Mouse (Mus musculus) CH12.LX (cell line): Measurements from ENCODE around the gene Rabac1.

Source experiments
- BHLHE40 ChIP-seq: IDR thresholded peaks from 2 replicates; pipeline ENCODE4 v1.6.1; 2011; ENCODE audit warnings: mild to moderate bottlenecking, low read depth, low read length, improper control_type of control experiment
- CHD1 ChIP-seq: IDR thresholded peaks from 2 replicates; pipeline ENCODE4 v1.6.1; 2012; ENCODE audit warnings: low read depth, low read length, improper control_type of control experiment, inconsistent platforms
- CTCF ChIP-seq, 2 experiments: IDR thresholded peaks in 1 of 2; conservative IDR thresholded peaks in 1 of 2; 2 replicates each; pipeline ENCODE4 v1.5.1; 2011 to 2012; ENCODE audit warnings: low read depth in 2 of 2, low read length in 2 of 2, improper control_type of control experiment in 1 of 2, inconsistent platforms in 1 of 2, mild to moderate bottlenecking in 1 of 2, moderate library complexity in 1 of 2
- E2F4 ChIP-seq: IDR thresholded peaks from 2 replicates; pipeline ENCODE4 v1.6.1; 2011; ENCODE audit warnings: low read depth, low read length, improper control_type of control experiment; ENCODE audit not compliant: insufficient replicate concordance
- EP300 ChIP-seq: IDR thresholded peaks from 2 replicates; pipeline ENCODE4 v1.6.1; 2011; ENCODE audit warnings: low read length, improper control_type of control experiment
- HCFC1 ChIP-seq: IDR thresholded peaks from 2 replicates; pipeline ENCODE4 v1.6.1; 2012; ENCODE audit warnings: low read depth, mild to moderate bottlenecking, inconsistent platforms, low read length, improper control_type of control experiment
- JUND ChIP-seq: conservative IDR thresholded peaks from 2 replicates; pipeline ENCODE4 v1.6.1; 2011; ENCODE audit warnings: low read depth, low read length, improper control_type of control experiment
- PAX5 ChIP-seq: IDR thresholded peaks from 2 replicates; pipeline ENCODE4 v1.6.1; 2012; ENCODE audit warnings: low read length, inconsistent platforms, mixed read lengths
- POLR2A ChIP-seq: IDR thresholded peaks from 2 replicates; pipeline ENCODE4 v1.6.1; 2011; ENCODE audit warnings: low read depth, mild to moderate bottlenecking, improper control_type of control experiment, low read length
- SMC3 ChIP-seq: IDR thresholded peaks from 2 replicates; pipeline ENCODE4 v1.6.1; 2011; ENCODE audit warnings: low read depth, low read length, improper control_type of control experiment
- ZMIZ1 ChIP-seq: IDR thresholded peaks from 2 replicates; pipeline ENCODE4 v1.6.1; 2012; ENCODE audit warnings: low read depth, mild to moderate bottlenecking, inconsistent platforms, low read length, improper control_type of control experiment

- no peak for TF ChIP-seq CTCF (conservative IDR thresholded peaks at IDR 0.05 in 1 of 2, IDR thresholded peaks at IDR 0.05 in 1 of 2; ENCODE audit: low read depth in 2 of 2, low read length in 2 of 2)
- no peak for TF ChIP-seq JUND
- TF ChIP-seq EP300, result no peak
- no peak for TF ChIP-seq CHD1
- no peak for TF ChIP-seq HCFC1
- no peak for TF ChIP-seq E2F4
- TF ChIP-seq POLR2A, result no peak
- TF ChIP-seq SMC3, result no peak
- TF ChIP-seq BHLHE40, result no peak
- no peak for TF ChIP-seq ZMIZ1
- TF ChIP-seq PAX5, result no peak
These were observed 25.1 kb downstream of the Rabac1 start for GRCm38 (mm10) chr7:24947316-24948048.
